Mouse (Mus musculus): ENCODE data around the gene Ccdc7a.
"Not testable (repeated sequence)": the region's sequence is repeated elsewhere in the genome, so short reads cannot be mapped to it uniquely, and the experiment has no call there.

Gene Ccdc7a

GRCm38 (mm10) chr8:129065417-129065816 is at the start of gene Ccdc7a:
Gene Ccdc7a (minus strand): TSS chr8:129065517.
- DNase-seq (ENCODE audit: low spot score): not testable (repeated sequence)

GRCm38 (mm10) chr8:129066834-129067233 is 1.5 kb upstream of the Ccdc7a start, which contains the start of gene Ccdc7b:
Gene Ccdc7b (plus strand): TSS chr8:129067134.
- not testable (repeated sequence) for DNase-seq (ENCODE audit: low spot score)

GRCm38 (mm10) chr8:128991389-128991788 is 73.9 kb downstream of the Ccdc7a start:
- no peak for DNase-seq (ENCODE audit: low spot score)

GRCm38 (mm10) chr8:128948941-128949340 is 116.4 kb downstream of the Ccdc7a start:
- not testable (repeated sequence) for DNase-seq (ENCODE audit: low spot score)

GRCm38 (mm10) chr8:128941022-128941641 is 124.2 kb downstream of the Ccdc7a start:
- DNase-seq (ENCODE audit: low spot score): peak; percentile 31

GRCm38 (mm10) chr8:128933446-128933845 is 131.9 kb downstream of the Ccdc7a start:
- no peak for DNase-seq (ENCODE audit: low spot score)

GRCm38 (mm10) chr8:128882719-128883118 is 182.6 kb downstream of the Ccdc7a start:
- no peak for DNase-seq (ENCODE audit: low spot score)

- DNase-seq (ENCODE audit: low spot score): no peak
These were observed 221.6 kb downstream of the Ccdc7a start for GRCm38 (mm10) chr8:128843749-128844148.

GRCm38 (mm10) chr8:128812521-128812920 is 252.8 kb downstream of the Ccdc7a start:
- no peak for DNase-seq (ENCODE audit: low spot score)

GRCm38 (mm10) chr8:128798594-128798993 is 266.7 kb downstream of the Ccdc7a start, which contains the start of gene Gm3952:
Gene Gm3952 (minus strand): TSS chr8:128798694.
- DNase-seq (ENCODE audit: low spot score): no peak

GRCm38 (mm10) chr8:128735692-128736091 is 329.6 kb downstream of the Ccdc7a start:
- DNase-seq (ENCODE audit: low spot score): no peak

- DNase-seq (ENCODE audit: low spot score): no peak
These were observed 331.2 kb downstream of the Ccdc7a start for GRCm38 (mm10) chr8:128734118-128734517.

GRCm38 (mm10) chr8:128732254-128732653 is 333.1 kb downstream of the Ccdc7a start:
- no peak for DNase-seq (ENCODE audit: low spot score)

- no peak for DNase-seq (ENCODE audit: low spot score)
These were observed 338.1 kb downstream of the Ccdc7a start for GRCm38 (mm10) chr8:128727213-128727612.

- no peak for DNase-seq (ENCODE audit: low spot score)
These were observed 340.5 kb downstream of the Ccdc7a start for GRCm38 (mm10) chr8:128724819-128725218.

GRCm38 (mm10) chr8:128716184-128716583 is 349.1 kb downstream of the Ccdc7a start:
- DNase-seq (ENCODE audit: low spot score): no peak

- DNase-seq (ENCODE audit: low spot score): peak; percentile 46
These were observed 356.1 kb downstream of the Ccdc7a start for GRCm38 (mm10) chr8:128709261-128709660.

- DNase-seq (ENCODE audit: low spot score): no peak
These were observed 360.5 kb downstream of the Ccdc7a start for GRCm38 (mm10) chr8:128704836-128705235.

GRCm38 (mm10) chr8:128704376-128704775 is 360.9 kb downstream of the Ccdc7a start:
- DNase-seq (ENCODE audit: low spot score): no peak

- DNase-seq (ENCODE audit: low spot score): no peak
These were observed 367.4 kb downstream of the Ccdc7a start for GRCm38 (mm10) chr8:128697945-128698344.

- DNase-seq (ENCODE audit: low spot score): no peak
These were observed 368.5 kb downstream of the Ccdc7a start for GRCm38 (mm10) chr8:128696701-128697397.

GRCm38 (mm10) chr8:128690056-128690455 is 375.3 kb downstream of the Ccdc7a start:
- no peak for DNase-seq (ENCODE audit: low spot score)

- DNase-seq (ENCODE audit: low spot score): no peak
These were observed 376.6 kb downstream of the Ccdc7a start for GRCm38 (mm10) chr8:128688679-128689078.

Measured in testis, postnatal 14 days (tissue).